Mouse (Mus musculus): ENCODE data around the gene Mov10. TPM values are rescaled to one million over a fixed set of nuclear protein-coding genes. Genes with fewer than 3 reads are reported as not detected.
A peak's percentile ranks its signal among the peaks of the same experiment; 100 is the strongest.

Mov10 gene
- polyA plus RNA-seq, 1 experiment from 2014 or later = 47.6 TPM

GRCm38 (mm10) chr3:104790401-104790937, 27.9 kb downstream of the Mov10 start:
- Histone ChIP-seq H3K9ac (peak overlapping the region; percentile 96), H3K27ac (replicated peaks) (peak overlapping the region; percentile 95), H3K4me1 (peaks cover 71% of the 10 kb centered on the region), H3K27me3 (replicated peaks) (no peaks in the 10 kb centered on the region), H3K9me3 (no peaks in the 10 kb centered on the region), H3K36me3 (peaks cover 47% of the 10 kb centered on the region), H3K4me3 (peak overlapping the region; percentile 87), H3K4me2 (peak overlapping the region; percentile 96)
- 8% methylated on average over 6 of the region's 6 CpGs for WGBS
- no peak for ATAC-seq (ENCODE audit: extremely low read depth, insufficient number of reproducible peaks, low FRiP score, low TSS enrichment)

DNA sequence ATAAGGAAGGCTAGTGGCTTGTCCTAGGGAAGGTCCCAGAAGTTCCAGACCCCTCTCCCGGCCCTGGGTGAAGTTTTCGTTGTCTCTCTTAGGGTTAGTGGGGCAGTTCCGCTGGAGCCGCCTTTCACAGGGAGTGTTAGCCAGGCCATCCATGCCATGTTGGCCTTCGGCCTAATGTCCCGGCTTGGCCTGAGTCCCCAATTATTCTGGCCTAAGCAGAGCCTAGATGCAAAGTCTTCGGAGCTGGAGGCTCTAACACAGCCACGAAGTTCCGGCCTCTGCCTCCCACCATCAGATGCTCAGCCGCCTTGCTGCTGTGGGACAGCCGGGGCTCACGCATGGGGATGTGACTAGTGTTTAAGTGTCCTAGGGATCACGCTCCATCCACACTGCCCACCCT, 28.5 kb downstream of the Mov10 start:
- Histone ChIP-seq H3K4me2 (peak overlapping the region; percentile 96), H3K9ac (peak overlapping the region; percentile 96), H3K9me3 (no peaks in the 10 kb centered on the region), H3K27ac (replicated peaks) (peak overlapping the region; percentile 95), H3K36me3 (peaks cover 44% of the 10 kb centered on the region), H3K4me1 (peaks cover 64% of the 10 kb centered on the region), H3K27me3 (replicated peaks) (no peaks in the 10 kb centered on the region), H3K4me3 (peak overlapping the region; percentile 87)
- 15% methylated on average over 13 of the region's 13 CpGs for WGBS
- no peak for ATAC-seq (ENCODE audit: extremely low read depth, insufficient number of reproducible peaks, low FRiP score, low TSS enrichment)

DNA sequence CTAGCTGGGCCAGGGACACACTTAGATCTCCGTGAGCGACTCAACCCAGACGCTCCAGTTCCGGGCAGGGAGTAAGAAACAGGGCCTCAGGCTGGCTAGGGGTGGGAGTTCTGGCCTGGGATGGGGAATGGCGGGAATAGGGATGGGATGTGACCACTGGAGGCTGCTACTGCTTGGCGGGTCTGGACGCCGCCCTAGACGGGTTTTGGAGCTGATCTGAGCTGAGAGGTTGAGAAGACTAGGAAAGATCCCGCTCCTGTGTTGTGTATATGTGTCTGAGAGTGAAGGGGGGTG, 29.1 kb downstream of the Mov10 start:
- peaks cover 63% of the 10 kb centered on the region for H3K4me1 ChIP-seq
- no peak for ATAC-seq (ENCODE audit: extremely low read depth, insufficient number of reproducible peaks, low FRiP score, low TSS enrichment)
- WGBS = 0% methylated on average over 10 of the region's 10 CpGs

DNA sequence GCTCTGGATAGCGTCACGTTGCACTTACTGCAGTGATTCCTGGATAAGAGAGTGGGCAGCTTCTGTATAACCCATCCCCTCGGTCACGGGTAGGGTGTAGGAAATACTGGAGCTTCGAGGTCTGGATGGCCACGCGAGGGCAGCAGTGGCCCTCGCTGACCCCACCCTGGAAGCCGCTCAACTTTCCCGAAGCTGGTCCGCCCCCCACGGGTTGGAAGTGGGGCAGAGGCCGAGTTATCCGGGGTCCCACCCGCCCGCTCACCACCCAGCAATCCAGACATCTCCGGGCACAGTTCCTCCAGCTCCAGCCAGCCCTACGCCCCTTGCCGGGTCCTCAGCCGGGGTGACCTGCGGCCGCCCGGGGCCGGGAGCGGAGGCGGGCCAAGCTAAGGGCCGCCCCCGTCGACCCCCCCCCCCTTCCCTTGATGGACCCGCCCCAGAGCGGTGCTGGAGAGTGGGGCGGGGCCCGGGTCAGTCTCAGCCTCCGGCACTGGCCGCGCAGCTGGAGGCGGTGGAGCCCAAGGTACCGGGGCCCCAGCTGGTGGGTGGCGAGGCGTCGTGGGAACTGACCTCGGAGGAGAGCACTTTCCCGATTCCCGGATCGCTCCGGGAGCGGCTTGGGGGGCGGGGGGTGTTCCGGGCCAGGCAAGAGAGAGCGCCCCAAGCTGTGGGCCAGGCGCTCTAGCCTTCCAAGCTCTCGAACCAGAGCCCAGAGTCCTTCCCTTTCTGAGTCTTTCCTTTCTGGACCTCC, 29.6 kb downstream of the Mov10 start:
- WGBS = 1% methylated on average over 51 of the region's 52 CpGs
- ATAC-seq (ENCODE audit: extremely low read depth, insufficient number of reproducible peaks, low FRiP score, low TSS enrichment) = peak; percentile 80
- H3K4me3 ChIP-seq = peak overlapping the region; percentile 87
- peak overlapping the region; percentile 96 for H3K9ac ChIP-seq
- H3K4me2 ChIP-seq = peak overlapping the region; percentile 96
- H3K4me1 ChIP-seq = peaks cover 63% of the 10 kb centered on the region
- peaks cover 36% of the 10 kb centered on the region for H3K36me3 ChIP-seq
- H3K27me3 ChIP-seq (replicated peaks) = peaks cover 5% of the 10 kb centered on the region
- H3K9me3 ChIP-seq = no peaks in the 10 kb centered on the region
- H3K27ac ChIP-seq (replicated peaks) = peak overlapping the region; percentile 95

More for the DNA sequence above, 29.1 kb downstream of the Mov10 start:
- Histone ChIP-seq H3K9ac (peak overlapping the region; percentile 96), H3K27me3 (replicated peaks) (no peaks in the 10 kb centered on the region), H3K4me3 (peak overlapping the region; percentile 87), H3K36me3 (peaks cover 42% of the 10 kb centered on the region), H3K4me2 (peak overlapping the region; percentile 96), H3K9me3 (no peaks in the 10 kb centered on the region), H3K27ac (replicated peaks) (peak overlapping the region; percentile 95)

- Histone ChIP-seq H3K9ac (peak within 1 kb of the TSS; percentile 96), H3K4me3 (peak within 1 kb of the TSS; percentile 87), H3K4me2 (peak within 1 kb of the TSS; percentile 96), H3K36me3 (peaks cover 30% of the 10 kb centered on the region), H3K27ac (replicated peaks) (peak within 1 kb of the TSS; percentile 95), H3K9me3 (no peaks in the 10 kb centered on the region), H3K4me1 (peaks cover 63% of the 10 kb centered on the region), H3K27me3 (replicated peaks) (peaks cover 12% of the 10 kb centered on the region)
- 20% methylated on average over 3 of the region's 3 CpGs for WGBS
- ATAC-seq (ENCODE audit: extremely low read depth, insufficient number of reproducible peaks, low FRiP score, low TSS enrichment) = no peak
Measured at GRCm38 (mm10) chr3:104788075-104788474, 30.3 kb downstream of the Mov10 start, which contains the start of gene Rhoc. TSS of gene Rhoc (plus strand) at chr3:104788375.

- no peak for ATAC-seq (ENCODE audit: extremely low read depth, insufficient number of reproducible peaks, low FRiP score, low TSS enrichment)
- peaks cover 27% of the 10 kb centered on the region for H3K27me3 ChIP-seq (replicated peaks)
- H3K36me3 ChIP-seq = peaks cover 11% of the 10 kb centered on the region
- H3K9ac ChIP-seq = no peak overlapping the region
- peaks cover 63% of the 10 kb centered on the region for H3K4me1 ChIP-seq
- 87% methylated on average over 6 of the region's 6 CpGs for WGBS
- no peak overlapping the region for H3K27ac ChIP-seq (replicated peaks)
- no peak overlapping the region for H3K4me3 ChIP-seq
- H3K4me2 ChIP-seq = no peak overlapping the region
- no peaks in the 10 kb centered on the region for H3K9me3 ChIP-seq
Measured at GRCm38 (mm10) chr3:104785284-104785683, 33.1 kb downstream of the Mov10 start.

GRCm38 (mm10) chr3:104783971-104784500, 34.3 kb downstream of the Mov10 start:
- Histone ChIP-seq H3K4me2 (peak overlapping the region; percentile 8), H3K27ac (replicated peaks) (no peak overlapping the region), H3K9ac (no peak overlapping the region), H3K4me1 (peaks cover 58% of the 10 kb centered on the region), H3K27me3 (replicated peaks) (peaks cover 36% of the 10 kb centered on the region), H3K4me3 (no peak overlapping the region), H3K9me3 (no peaks in the 10 kb centered on the region), H3K36me3 (peaks cover 11% of the 10 kb centered on the region)
- ATAC-seq (ENCODE audit: extremely low read depth, insufficient number of reproducible peaks, low FRiP score, low TSS enrichment) = no peak
- WGBS = 42% methylated on average over 14 of the region's 14 CpGs

DNA sequence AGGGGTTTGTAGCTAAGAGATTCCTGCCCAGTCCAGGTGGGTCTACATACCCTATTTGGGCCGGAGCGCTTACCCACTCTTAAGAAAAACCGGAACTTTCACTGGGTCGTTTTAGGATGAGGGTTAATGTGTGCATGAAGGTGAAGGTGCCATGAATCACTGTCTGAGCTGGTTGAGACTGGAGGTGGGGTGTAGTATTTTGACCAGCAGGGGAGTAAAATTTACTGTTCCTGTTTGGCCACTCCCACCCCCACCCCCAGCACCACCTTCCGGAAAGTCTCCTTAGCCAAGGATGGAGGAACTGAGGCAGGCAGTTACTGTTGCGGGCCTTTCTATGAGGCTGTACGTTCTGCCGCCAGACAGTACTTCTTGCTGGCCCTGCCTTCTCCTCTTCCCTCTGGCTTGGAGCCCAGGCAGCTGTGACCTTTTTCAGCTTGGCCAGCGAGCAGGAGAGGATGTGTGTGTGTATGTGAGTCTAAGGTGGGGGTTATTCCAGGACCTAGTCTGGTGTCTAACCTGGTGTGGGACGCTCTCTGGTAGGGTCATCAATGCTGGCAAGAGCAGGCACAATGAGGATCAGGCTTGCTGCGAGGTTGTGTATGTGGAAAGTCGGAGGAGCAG, 36.2 kb downstream of the Mov10 start:
- H3K27me3 ChIP-seq (replicated peaks) = peaks cover 54% of the 10 kb centered on the region
- H3K4me2 ChIP-seq = peak overlapping the region; percentile 100
- peaks cover 11% of the 10 kb centered on the region for H3K36me3 ChIP-seq
- peaks cover 50% of the 10 kb centered on the region for H3K4me1 ChIP-seq
- no peak; the same call in 1 of the 2 replicates for ATAC-seq (ENCODE audit: extremely low read depth, insufficient number of reproducible peaks, low FRiP score, low TSS enrichment)
- no peaks in the 10 kb centered on the region for H3K9me3 ChIP-seq
- peak overlapping the region; percentile 87 for H3K27ac ChIP-seq (replicated peaks)
- H3K4me3 ChIP-seq = peak overlapping the region; percentile 79
- 13% methylated on average over 12 of the region's 12 CpGs for WGBS
- peak overlapping the region; percentile 92 for H3K9ac ChIP-seq

GRCm38 (mm10) chr3:104781471-104781903, 36.9 kb downstream of the Mov10 start, which contains the start of gene Fam19a3:
TSS of gene Fam19a3 (minus strand) at chr3:104781840.
- Histone ChIP-seq H3K27me3 (replicated peaks) (peaks cover 61% of the 10 kb centered on the region), H3K36me3 (peaks cover 11% of the 10 kb centered on the region), H3K9ac (peak within 1 kb of the TSS; percentile 92), H3K4me3 (peak within 1 kb of the TSS; percentile 79), H3K4me2 (peak within 1 kb of the TSS; percentile 100), H3K27ac (replicated peaks) (peak within 1 kb of the TSS; percentile 87), H3K9me3 (no peaks in the 10 kb centered on the region), H3K4me1 (peaks cover 53% of the 10 kb centered on the region)
- no peak for ATAC-seq (ENCODE audit: extremely low read depth, insufficient number of reproducible peaks, low FRiP score, low TSS enrichment)
- under 1% methylated on average over 26 of the region's 26 CpGs for WGBS

DNA sequence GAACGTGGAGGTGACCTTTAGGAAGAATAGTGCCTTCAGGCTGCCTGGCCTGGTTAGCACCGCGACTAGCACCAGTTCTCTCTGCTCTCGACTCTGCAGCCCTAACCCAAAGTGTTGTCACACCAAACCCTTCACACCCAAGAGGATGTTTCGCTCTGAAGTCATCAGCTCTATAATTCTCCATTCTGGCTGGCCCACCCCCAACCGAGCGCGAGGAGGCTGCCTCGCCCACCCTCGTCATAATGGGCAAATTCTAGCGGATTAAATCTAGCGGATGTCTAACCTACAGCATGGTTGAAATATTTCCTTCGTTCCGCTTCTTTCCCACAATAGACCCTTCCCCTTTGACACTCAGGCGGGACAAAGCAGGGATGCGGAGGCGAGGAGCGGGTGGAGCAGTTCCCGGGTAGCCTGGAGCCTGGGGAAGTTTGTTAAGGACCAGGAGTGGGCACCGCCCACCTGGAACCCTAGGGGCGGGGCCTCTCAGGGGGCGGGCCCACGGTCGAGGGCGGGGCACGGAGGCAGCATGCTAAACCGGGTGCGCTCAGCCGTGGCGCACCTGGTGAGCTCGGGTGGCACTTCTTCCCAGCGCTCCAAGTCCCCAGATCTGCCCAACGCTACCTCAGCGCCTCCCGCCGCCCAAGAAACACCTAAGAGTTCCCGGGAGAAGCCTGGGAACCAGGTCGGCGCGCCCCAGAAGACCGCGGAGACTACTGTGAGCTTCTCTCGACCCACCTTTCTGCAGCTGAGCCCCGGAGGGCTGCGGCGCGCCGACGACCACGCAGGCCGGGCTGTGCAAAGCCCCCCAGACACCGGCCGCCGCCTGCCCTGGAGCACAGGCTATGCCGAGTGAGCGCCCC, 37.6 kb downstream of the Mov10 start, which contains the start of gene Ppm1j:
TSS of gene Ppm1j (plus strand) at position 496 of the 860 bp plus-strand sequence.
- ATAC-seq (ENCODE audit: extremely low read depth, insufficient number of reproducible peaks, low FRiP score, low TSS enrichment) = peak; percentile 59; the same call in 1 of the 2 replicates
- Histone ChIP-seq H3K4me1 (peaks cover 53% of the 10 kb centered on the region), H3K4me2 (peak within 1 kb of the TSS; percentile 100), H3K9ac (peak within 1 kb of the TSS; percentile 92), H3K4me3 (peak within 1 kb of the TSS; percentile 79), H3K27me3 (replicated peaks) (peaks cover 68% of the 10 kb centered on the region), H3K9me3 (no peaks in the 10 kb centered on the region), H3K36me3 (peaks cover 7% of the 10 kb centered on the region), H3K27ac (replicated peaks) (peak within 1 kb of the TSS; percentile 87)
- WGBS = under 1% methylated on average over 56 of the region's 56 CpGs

Data from heart, embryonic 13.5 days (tissue).